In genomic region chr15:85576511-85577440, GRCm38 (mm10) we compare ENCODE assay signal across 8 mouse cellular contexts. TPM values are rescaled to one million over a fixed set of nuclear protein-coding genes. Genes with fewer than 3 reads are reported as not detected.
DNase-seq lines count a peak whose midpoint lies in the region; ATAC-seq and TF ChIP-seq lines count a peak whose summit lies in the region.

No protein-coding gene starts in this region.

- peak overlapping the region; percentile 37 for H3K4me3 ChIP-seq in heart, embryonic 13.5 days
- H3K4me3 ChIP-seq in E14TG2a.4 (replicated peaks; ENCODE audit: low read length), result peak overlapping the region; percentile 74
- H3K4me3 ChIP-seq in forebrain, embryonic 13.5 days, result peak overlapping the region; percentile 74
- peak overlapping the region; percentile 69 for H3K4me3 ChIP-seq in midbrain, embryonic 10.5 days

- TF ChIP-seq CTCF in E14TG2a.4 (conservative IDR thresholded peaks at IDR 0.05; ENCODE audit: low read length), result no peak

- peak overlapping the region; percentile 60 for H3K4me2 ChIP-seq in heart, embryonic 13.5 days
- peak overlapping the region; percentile 94 for H3K4me2 ChIP-seq in forebrain, embryonic 13.5 days

- peaks cover 39% of the 10 kb centered on the region for H3K4me1 ChIP-seq in heart, embryonic 13.5 days
- peaks cover 63% of the 10 kb centered on the region for H3K4me1 ChIP-seq in E14TG2a.4 (replicated peaks; ENCODE audit: low read depth, low read length)
- peaks cover 86% of the 10 kb centered on the region for H3K4me1 ChIP-seq in forebrain, embryonic 13.5 days
- peaks cover 92% of the 10 kb centered on the region for H3K4me1 ChIP-seq in midbrain, embryonic 10.5 days

- no peaks in the 10 kb centered on the region for H3K9me3 ChIP-seq in heart, embryonic 13.5 days
- no peaks in the 10 kb centered on the region for H3K9me3 ChIP-seq in E14TG2a.4 (ENCODE audit: low read length)
- no peaks in the 10 kb centered on the region for H3K9me3 ChIP-seq in forebrain, embryonic 13.5 days (replicated peaks)
- no peaks in the 10 kb centered on the region for H3K9me3 ChIP-seq in midbrain, embryonic 10.5 days (replicated peaks)

- no peak for ATAC-seq in heart, embryonic 13.5 days (ENCODE audit: extremely low read depth, insufficient number of reproducible peaks, low FRiP score, low TSS enrichment)
- ATAC-seq in forebrain, embryonic 13.5 days, result no peak

- DNase-seq in heart, postnatal 4 days, result no peak
- DNase-seq in midbrain, embryonic 10.5 days (ENCODE audit: low spot score), result peak; percentile 62
- DNase-seq in urinary bladder, postnatal 4 days (ENCODE audit: low spot score in 2 of 2), result no peak
- no peak for DNase-seq in adrenal gland, postnatal 14 days
- DNase-seq in layer of hippocampus, adult 18-20 months (ENCODE audit: low spot score in 2 of 2), result no peak

- H3K36me3 ChIP-seq in heart, embryonic 13.5 days, result no peaks in the 10 kb centered on the region
- H3K36me3 ChIP-seq in E14TG2a.4 (ENCODE audit: insufficient read depth, low read length), result no peaks in the 10 kb centered on the region
- no peaks in the 10 kb centered on the region for H3K36me3 ChIP-seq in forebrain, embryonic 13.5 days (ENCODE audit: poor library complexity, severe bottlenecking)
- H3K36me3 ChIP-seq in midbrain, embryonic 10.5 days, result no peaks in the 10 kb centered on the region

- no peak overlapping the region for H3K27ac ChIP-seq in heart, embryonic 13.5 days (replicated peaks)
- H3K27ac ChIP-seq in forebrain, embryonic 13.5 days, result peak overlapping the region; percentile 80
- peak overlapping the region; percentile 86 for H3K27ac ChIP-seq in midbrain, embryonic 10.5 days (replicated peaks)

- peak overlapping the region; percentile 47; the same call in 1 of the 2 replicates for H3K9ac ChIP-seq in heart, embryonic 13.5 days
- peak overlapping the region; percentile 73 for H3K9ac ChIP-seq in forebrain, embryonic 13.5 days

- 1% methylated on average over 61 of the region's 61 CpGs for WGBS in heart, embryonic 13.5 days
- WGBS in forebrain, embryonic 13.5 days, result under 1% methylated on average over 58 of the region's 61 CpGs
- WGBS in midbrain, embryonic 10.5 days, result under 1% methylated on average over 61 of the region's 61 CpGs

- peaks cover 100% of the 10 kb centered on the region for H3K27me3 ChIP-seq in heart, embryonic 13.5 days (replicated peaks)
- peaks cover 85% of the 10 kb centered on the region for H3K27me3 ChIP-seq in E14TG2a.4 (ENCODE audit: insufficient read depth, low read length)
- H3K27me3 ChIP-seq in forebrain, embryonic 13.5 days, result peaks cover 61% of the 10 kb centered on the region
- H3K27me3 ChIP-seq in midbrain, embryonic 10.5 days (ENCODE audit: low read depth, poor library complexity, severe bottlenecking), result peaks cover 100% of the 10 kb centered on the region

RNA-seq across cellular contexts. Expression of gene Wnt7b, which starts 5.5 kb away (rescaled TPM):
- 3.5 and 4.6 TPM in 2 replicates for polyA plus RNA-seq in heart, embryonic 13.5 days (2015; fragmentation: Nextera tagmentation; extraction: Ambion mirVana)
- total RNA-seq in heart, postnatal 4 days (2021), result under 1 TPM; 0.21 to 0.27 TPM
- polyA plus RNA-seq in forebrain, embryonic 13.5 days (2015; fragmentation: Nextera tagmentation; extraction: Ambion mirVana), result 84.0 and 92.2 TPM in 2 replicates
- 54.8 and 56.5 TPM in 2 replicates for polyA plus RNA-seq in midbrain, embryonic 10.5 days (2016; fragmentation: Nextera tagmentation; extraction: Ambion mirVana)
- total RNA-seq in adrenal gland, postnatal 14 days (2021), result 0.30 and 0.75 TPM in 2 replicates
- 10 to 100 TPM; 43.3 to 53.8 TPM for total RNA-seq in layer of hippocampus, adult 18-20 months (2021)

Comparison
In these comparisons a context has a peak if more than half of its experiments do, and no peak if none do; other contexts are left out.
1. RNA of gene Wnt7b, which starts 5.5 kb away (total RNA-seq): 43.3 to 53.8 TPM in layer of hippocampus, adult 18-20 months; 0.30 to 0.75 TPM in adrenal gland, postnatal 14 days and 0.21 to 0.27 TPM in heart, postnatal 4 days; every median in the first group is over 10 times any median in the second.
2. Peak in every context shown above with its lines, with median percentiles within 50 percentile points of each other: H3K4me3 ChIP-seq.